Mouse (Mus musculus): ENCODE results near the gene Zfp352. TPM values are rescaled to one million over a fixed set of nuclear protein-coding genes. Genes with fewer than 3 reads are reported as not detected.

Gene Zfp352
- polyA plus RNA-seq (2012; rRNA removed) (not detected in 2 replicates), polyA plus RNA-seq (2014; fragmentation: Nextera tagmentation; extraction: Ambion mirVana) (not detected in 2 replicates)

GRCm38 (mm10) chr4:90218520-90218919 is at the start of gene Zfp352:
TSS of gene Zfp352 (plus strand) at chr4:90218820.
- no peak within 1 kb of the TSS for H3K27ac ChIP-seq
- no peak for DNase-seq (ENCODE audit: low read depth in 3 of 3, low spot score in 3 of 3)
- ATAC-seq (ENCODE audit: insufficient read depth): no peak
- H3K4me3 ChIP-seq (ENCODE audit: insufficient read depth in 1 of 2, low read depth in 2 of 2, low read length in 2 of 2): no peak within 1 kb of the TSS
- H3K4me2 ChIP-seq (ENCODE audit: low read depth): no peak within 1 kb of the TSS
- no peak within 1 kb of the TSS for H3K9ac ChIP-seq (replicated peaks)
- no peaks in the 10 kb centered on the region for H3K36me3 ChIP-seq (replicated peaks; ENCODE audit: control insufficient read depth, insufficient read depth, low read depth)
- H3K4me1 ChIP-seq (replicated peaks; ENCODE audit: control insufficient read depth in 2 of 2, insufficient read depth in 2 of 2, low read length in 1 of 2): no peaks in the 10 kb centered on the region
- H3K9me3 ChIP-seq (ENCODE audit: control insufficient read depth, low read length): no peaks in the 10 kb centered on the region
- no peaks in the 10 kb centered on the region for H3K27me3 ChIP-seq (ENCODE audit: control insufficient read depth, insufficient read depth, low read length)
- 71% methylated on average over 2 of the region's 2 CpGs for WGBS (ENCODE audit: insufficient replicate concordance)
- TF ChIP-seq CTCF (IDR thresholded peaks at IDR 0.05; ENCODE audit: low read depth) (no peak), EP300 (IDR thresholded peaks at IDR 0.05; ENCODE audit: low read depth) (no peak)

DNA sequence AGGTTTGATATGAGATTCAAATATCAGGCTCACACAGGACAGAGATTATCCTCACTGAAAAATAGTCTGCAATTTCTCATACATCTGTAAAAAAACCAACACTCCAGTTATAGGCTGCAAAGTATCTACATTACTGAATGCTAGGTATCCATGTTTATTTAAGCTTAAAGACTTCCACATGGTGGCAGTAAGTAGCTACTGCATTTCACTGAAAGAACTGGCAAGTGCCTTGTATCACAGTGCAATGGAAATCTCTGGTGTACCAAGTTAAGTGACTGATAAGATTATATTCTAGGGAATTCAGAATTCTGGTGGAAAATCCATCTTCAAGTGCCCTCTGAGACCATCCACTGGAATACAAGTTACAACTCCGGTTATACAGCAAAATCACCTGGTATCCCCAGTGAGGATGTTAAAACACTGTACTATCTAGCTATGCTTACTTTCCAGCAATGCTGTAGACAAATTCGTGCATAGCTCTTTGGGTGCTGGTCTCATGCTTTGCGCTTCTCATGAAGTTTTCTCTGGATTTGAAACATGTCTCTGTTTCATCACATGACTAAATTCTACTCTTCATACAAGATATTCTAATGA is 47.6 kb upstream of the Zfp352 start:
- WGBS (ENCODE audit: insufficient replicate concordance): 55% methylated on average over 3 of the region's 3 CpGs
- no peaks in the 10 kb centered on the region for H3K9me3 ChIP-seq (ENCODE audit: control insufficient read depth, low read length)

DNA sequence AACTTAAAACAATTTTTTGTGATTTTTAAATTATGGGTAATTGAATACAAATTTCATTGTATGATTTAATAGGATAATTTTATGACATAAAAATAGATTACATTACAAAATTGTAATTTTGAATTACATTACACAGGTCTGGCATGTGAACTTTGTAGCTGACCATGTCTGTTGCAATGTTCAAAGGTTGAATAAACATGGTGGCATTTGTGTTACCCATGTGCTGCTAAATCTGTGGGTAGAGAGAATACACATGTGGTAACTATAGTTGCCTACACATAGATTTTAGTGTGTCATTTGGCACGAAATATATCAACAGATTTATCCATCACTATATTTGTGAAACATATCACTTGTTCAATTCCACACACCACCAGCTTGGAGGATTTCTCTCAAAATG is 44.6 kb upstream of the Zfp352 start:
- H3K27me3 ChIP-seq (ENCODE audit: control insufficient read depth, insufficient read depth, low read length): no peaks in the 10 kb centered on the region
- no peaks in the 10 kb centered on the region for H3K36me3 ChIP-seq (replicated peaks; ENCODE audit: control insufficient read depth, insufficient read depth, low read depth)
- H3K27ac ChIP-seq: no peak overlapping the region
- DNase-seq (ENCODE audit: low read depth in 3 of 3, low spot score in 3 of 3) (no peak), ATAC-seq (ENCODE audit: insufficient read depth) (no peak)
- H3K9me3 ChIP-seq (ENCODE audit: control insufficient read depth, low read length): no peaks in the 10 kb centered on the region
- H3K4me3 ChIP-seq (ENCODE audit: insufficient read depth in 1 of 2, low read depth in 2 of 2, low read length in 2 of 2): no peak overlapping the region
- H3K4me1 ChIP-seq (replicated peaks; ENCODE audit: control insufficient read depth in 2 of 2, insufficient read depth in 2 of 2, low read length in 1 of 2): no peaks in the 10 kb centered on the region
- 44% methylated on average over 1 of the region's 1 CpGs for WGBS (ENCODE audit: insufficient replicate concordance)
- no peak for TF ChIP-seq EP300 (IDR thresholded peaks at IDR 0.05; ENCODE audit: low read depth)
- no peak overlapping the region for H3K9ac ChIP-seq (replicated peaks)
- H3K4me2 ChIP-seq (ENCODE audit: low read depth): no peak overlapping the region

More for the DNA sequence above, 47.6 kb upstream of the Zfp352 start:
- Histone ChIP-seq H3K27ac (no peak overlapping the region), H3K36me3 (replicated peaks; ENCODE audit: control insufficient read depth, insufficient read depth, low read depth) (no peaks in the 10 kb centered on the region), H3K27me3 (ENCODE audit: control insufficient read depth, insufficient read depth, low read length) (no peaks in the 10 kb centered on the region), H3K4me3 (ENCODE audit: insufficient read depth in 1 of 2, low read depth in 2 of 2, low read length in 2 of 2) (no peak overlapping the region), H3K4me1 (replicated peaks; ENCODE audit: control insufficient read depth in 2 of 2, insufficient read depth in 2 of 2, low read length in 1 of 2) (no peaks in the 10 kb centered on the region), H3K4me2 (ENCODE audit: low read depth) (no peak overlapping the region), H3K9ac (replicated peaks) (no peak overlapping the region)
- ATAC-seq (ENCODE audit: insufficient read depth): no peak
- TF ChIP-seq CTCF (IDR thresholded peaks at IDR 0.05; ENCODE audit: low read depth) (no peak), EP300 (IDR thresholded peaks at IDR 0.05; ENCODE audit: low read depth) (no peak)
- no peak for DNase-seq (ENCODE audit: low read depth in 3 of 3, low spot score in 3 of 3)

DNA sequence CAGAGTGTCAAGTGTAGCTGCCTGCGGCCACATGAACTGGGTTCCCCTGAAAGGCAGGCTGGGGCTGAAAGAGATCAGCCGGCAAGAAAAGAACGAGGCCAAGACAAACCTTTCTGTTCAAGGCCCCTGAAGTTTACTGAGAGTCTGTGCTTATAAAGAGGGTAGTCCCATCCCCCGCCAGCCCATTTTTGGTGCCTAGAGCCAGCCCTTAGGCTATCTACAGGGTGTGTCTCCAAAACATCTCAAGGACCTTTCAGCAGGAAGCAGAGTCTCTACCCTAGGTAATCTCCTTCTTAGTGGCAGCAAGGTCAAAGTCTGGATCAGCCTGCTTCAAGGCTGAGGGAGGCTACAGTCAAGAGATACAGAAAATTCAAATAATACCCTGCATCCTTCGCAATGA is 15.2 kb upstream of the Zfp352 start:
- Histone ChIP-seq H3K36me3 (replicated peaks; ENCODE audit: control insufficient read depth, insufficient read depth, low read depth) (no peaks in the 10 kb centered on the region), H3K4me3 (ENCODE audit: insufficient read depth in 1 of 2, low read depth in 2 of 2, low read length in 2 of 2) (no peak overlapping the region), H3K4me2 (ENCODE audit: low read depth) (no peak overlapping the region), H3K27me3 (ENCODE audit: control insufficient read depth, insufficient read depth, low read length) (no peaks in the 10 kb centered on the region), H3K27ac (no peak overlapping the region), H3K9me3 (ENCODE audit: control insufficient read depth, low read length) (no peaks in the 10 kb centered on the region), H3K9ac (replicated peaks) (no peak overlapping the region), H3K4me1 (replicated peaks; ENCODE audit: control insufficient read depth in 2 of 2, insufficient read depth in 2 of 2, low read length in 1 of 2) (no peaks in the 10 kb centered on the region)
- no peak for ATAC-seq (ENCODE audit: insufficient read depth)
- no peak for DNase-seq (ENCODE audit: low read depth in 3 of 3, low spot score in 3 of 3)
- TF ChIP-seq CTCF (IDR thresholded peaks at IDR 0.05; ENCODE audit: low read depth) (no peak), EP300 (IDR thresholded peaks at IDR 0.05; ENCODE audit: low read depth) (no peak)
- 75% methylated on average over 5 of the region's 5 CpGs for WGBS (ENCODE audit: insufficient replicate concordance)

DNA sequence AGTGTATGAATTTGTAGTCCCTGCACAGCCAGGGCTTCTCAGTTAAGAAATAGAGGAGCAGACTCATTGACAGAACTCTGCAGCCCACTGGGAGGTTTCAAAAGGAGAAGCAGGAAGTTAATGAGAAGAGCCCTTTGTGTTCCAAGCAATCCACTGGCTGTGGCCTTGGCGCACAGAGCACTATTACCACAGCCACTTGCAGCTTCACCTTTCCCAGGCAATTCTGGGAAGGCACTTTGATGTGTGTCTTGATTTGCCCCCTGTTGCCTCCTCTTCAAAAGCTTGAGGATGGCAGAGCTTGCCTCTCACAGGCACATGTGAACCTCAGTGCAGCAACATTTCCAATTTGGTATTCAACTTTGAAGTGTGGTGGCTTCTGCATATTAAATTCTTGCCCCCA is 7.1 kb upstream of the Zfp352 start:
- no peak overlapping the region for H3K4me3 ChIP-seq (ENCODE audit: insufficient read depth in 1 of 2, low read depth in 2 of 2, low read length in 2 of 2)
- no peak for TF ChIP-seq CTCF (IDR thresholded peaks at IDR 0.05; ENCODE audit: low read depth)
- TF ChIP-seq EP300 (IDR thresholded peaks at IDR 0.05; ENCODE audit: low read depth): no peak
- no peaks in the 10 kb centered on the region for H3K4me1 ChIP-seq (replicated peaks; ENCODE audit: control insufficient read depth in 2 of 2, insufficient read depth in 2 of 2, low read length in 1 of 2)
- H3K9ac ChIP-seq (replicated peaks): no peak overlapping the region
- 35% methylated on average over 1 of the region's 1 CpGs for whole genome bisulfite sequencing (ENCODE audit: insufficient replicate concordance)
- no peaks in the 10 kb centered on the region for H3K36me3 ChIP-seq (replicated peaks; ENCODE audit: control insufficient read depth, insufficient read depth, low read depth)
- H3K9me3 ChIP-seq (ENCODE audit: control insufficient read depth, low read length): no peaks in the 10 kb centered on the region
- ATAC-seq (ENCODE audit: insufficient read depth): no peak
- no peak overlapping the region for H3K27ac ChIP-seq
- no peak overlapping the region for H3K4me2 ChIP-seq (ENCODE audit: low read depth)
- no peaks in the 10 kb centered on the region for H3K27me3 ChIP-seq (ENCODE audit: control insufficient read depth, insufficient read depth, low read length)
- no peak for DNase-seq (ENCODE audit: low read depth in 3 of 3, low spot score in 3 of 3)
